Mouse (Mus musculus): ENCODE results near the gene Tbc1d9b.
"Not testable (repeated sequence)": the region's sequence is repeated elsewhere in the genome, so short reads cannot be mapped to it uniquely, and the experiment has no call there.

Gene Tbc1d9b

DNA sequence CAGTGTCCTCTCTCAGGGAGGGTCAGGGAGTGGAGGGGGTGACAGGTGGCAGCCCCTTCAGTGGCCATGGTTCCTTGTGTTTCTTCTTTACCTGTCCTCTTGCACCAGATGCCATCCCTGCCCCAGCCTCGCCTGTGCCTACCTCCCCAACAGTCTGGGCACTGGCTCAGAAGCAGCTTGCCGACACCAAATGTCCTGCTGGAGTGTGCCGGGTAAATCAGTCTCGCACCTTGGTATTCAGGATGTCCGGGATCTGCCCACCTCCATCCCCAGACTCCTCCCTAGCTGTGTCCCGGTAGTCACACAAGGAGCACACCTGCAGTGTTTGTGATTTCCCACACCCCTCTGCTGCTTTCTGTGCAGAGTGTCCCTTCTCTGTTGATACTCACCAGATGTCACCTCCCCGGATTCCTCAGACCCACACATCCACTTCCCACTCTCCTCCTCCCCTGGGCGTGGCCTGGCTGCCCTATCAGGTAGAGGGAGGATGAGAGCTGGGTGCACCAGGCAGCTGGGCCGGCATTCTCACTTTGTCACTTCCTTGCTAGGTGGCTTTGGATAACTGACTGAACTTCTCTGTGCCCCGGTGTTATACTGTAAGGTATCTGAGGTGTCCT, 7.1 kb downstream of the Tbc1d9b start:
- DNase-seq (ENCODE audit: low spot score), result no peak

DNA sequence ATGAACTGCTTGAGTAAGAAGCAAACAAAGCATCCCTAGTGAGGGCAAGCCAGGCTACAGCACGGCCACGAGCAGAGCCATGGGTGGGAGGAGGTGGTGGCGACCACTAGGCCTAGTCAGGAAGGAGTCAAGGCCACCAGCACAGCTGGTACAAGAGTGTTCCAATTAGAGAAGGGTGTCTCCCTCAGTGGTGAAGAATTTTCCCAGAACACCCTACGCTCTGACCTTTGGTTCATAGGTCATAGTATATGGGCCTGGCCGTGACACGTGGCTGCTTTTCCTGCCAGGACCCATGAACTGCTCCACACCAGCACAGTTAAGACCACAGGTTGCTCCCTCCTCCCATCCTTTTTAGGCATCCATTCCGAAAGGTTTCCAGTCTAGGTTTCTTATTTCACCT, 8.4 kb downstream of the Tbc1d9b start:
- no peak for DNase-seq (ENCODE audit: low spot score)

DNA sequence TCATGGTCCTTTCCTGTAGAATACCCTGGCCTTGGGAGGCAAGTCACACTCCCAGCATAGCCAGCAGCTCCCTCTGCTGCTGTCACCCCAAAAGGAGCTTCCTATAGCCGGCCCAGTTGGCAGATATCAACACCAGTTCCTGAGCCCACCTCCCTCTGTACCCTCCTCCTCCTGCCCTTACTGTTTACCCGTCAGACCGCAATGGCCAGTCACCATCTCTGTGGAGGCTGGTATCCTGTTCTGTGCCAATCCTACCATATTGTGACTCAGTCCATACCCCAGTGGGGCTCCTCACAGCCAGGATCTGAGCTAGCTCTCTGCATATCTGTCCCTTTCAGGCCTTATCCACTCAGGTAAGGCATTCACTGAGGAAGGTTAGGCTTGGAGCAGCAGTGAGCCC, 14.3 kb downstream of the Tbc1d9b start:
- DNase-seq (ENCODE audit: low spot score), result no peak

DNA sequence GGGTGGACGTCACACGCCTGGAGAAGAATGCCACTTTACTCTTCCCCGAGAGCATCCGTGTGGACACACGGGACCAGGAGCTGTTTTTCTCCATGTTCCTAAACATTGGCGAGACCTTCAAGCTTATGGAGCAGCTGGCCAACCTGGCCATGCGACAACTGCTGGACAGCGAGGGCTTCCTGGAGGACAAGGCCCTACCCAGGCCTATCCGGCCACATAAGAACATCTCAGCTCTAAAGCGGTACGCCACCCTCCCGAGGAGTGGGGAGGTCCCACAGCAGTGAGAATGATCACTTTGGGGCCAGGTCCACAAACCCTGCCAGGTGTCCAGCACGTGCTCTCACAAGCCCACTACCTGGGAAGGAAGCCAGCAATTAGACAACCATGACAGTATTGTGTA, 14.9 kb downstream of the Tbc1d9b start:
- no peak for DNase-seq (ENCODE audit: low spot score)

DNA sequence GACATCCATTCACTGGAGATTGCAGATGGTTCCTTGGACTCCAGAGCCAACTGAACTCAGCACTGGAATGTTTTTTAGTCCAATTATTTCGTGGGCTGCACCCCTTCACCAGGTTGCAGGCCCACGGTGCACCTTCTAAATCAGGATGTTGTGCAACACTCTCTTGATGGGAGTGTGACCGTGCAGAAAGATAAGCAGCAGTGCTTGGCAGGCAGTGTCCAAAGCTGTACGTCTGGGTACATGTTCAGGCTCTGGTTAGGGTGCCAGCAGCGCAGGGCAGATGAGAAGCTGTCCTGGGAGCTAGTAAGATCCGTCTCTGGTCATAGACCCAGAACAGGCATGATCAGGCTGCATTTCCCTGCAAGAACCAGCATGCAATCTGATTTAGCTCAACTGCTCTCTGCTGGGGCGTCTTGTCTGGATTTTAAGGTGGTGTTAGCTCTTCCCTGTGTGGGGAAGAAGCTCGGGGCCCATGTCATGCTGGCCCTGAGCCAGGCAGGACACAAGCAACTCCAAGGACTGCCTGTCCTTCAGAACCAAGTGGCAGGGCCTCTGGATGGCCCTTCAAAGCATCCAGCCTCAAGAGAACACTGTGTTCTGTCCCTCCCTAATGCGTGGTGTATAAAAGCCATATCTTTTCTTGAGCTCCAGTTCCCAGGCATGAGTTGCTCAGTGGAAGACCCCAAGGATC, 16.2 kb downstream of the Tbc1d9b start:
- DNase-seq (ENCODE audit: low spot score), result no peak

DNA sequence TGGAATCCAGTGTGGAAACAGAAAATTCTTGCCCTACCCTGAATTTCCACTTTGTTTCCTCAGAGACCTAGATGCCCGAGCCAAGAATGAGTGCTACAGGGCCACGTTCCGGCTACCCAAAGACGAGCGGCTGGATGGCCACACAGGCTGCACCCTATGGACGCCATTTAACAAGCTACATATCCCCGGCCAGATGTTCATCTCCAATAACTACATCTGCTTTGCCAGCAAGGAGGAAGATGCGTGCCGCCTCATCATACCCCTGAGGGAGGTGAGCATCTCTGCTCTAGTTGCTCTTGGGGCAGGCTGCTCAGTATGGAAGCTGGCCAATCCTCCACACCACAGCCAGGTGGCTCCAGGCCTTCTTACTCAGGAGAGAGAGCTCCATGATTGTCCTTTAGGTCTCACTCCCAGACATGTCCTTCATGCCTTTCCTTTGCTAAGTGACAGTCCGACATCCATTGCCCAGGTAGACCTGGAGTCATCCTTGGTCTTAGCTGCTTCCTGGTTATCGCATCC, 16.8 kb downstream of the Tbc1d9b start:
- no peak for DNase-seq (ENCODE audit: low spot score)

DNA sequence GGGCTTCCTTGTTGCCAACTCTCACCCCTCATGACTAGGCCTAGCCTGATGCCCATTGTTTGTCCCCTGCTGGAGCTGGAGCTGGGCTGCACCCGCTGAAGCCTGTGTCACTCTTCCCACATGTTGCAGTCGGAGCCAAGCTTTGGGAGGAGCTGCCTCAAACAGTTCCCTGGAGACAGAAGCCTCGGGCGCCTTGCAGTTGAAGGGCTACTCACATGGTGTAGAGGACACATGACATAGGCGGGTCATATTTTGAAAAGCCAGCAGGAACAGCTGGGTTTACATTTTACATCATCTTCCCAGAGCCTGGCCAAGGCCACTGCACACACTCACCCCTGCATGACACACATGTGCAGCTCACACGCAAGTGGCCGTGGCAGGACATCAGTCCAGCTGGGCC, 18.0 kb downstream of the Tbc1d9b start:
- no peak for DNase-seq (ENCODE audit: low spot score)

DNA sequence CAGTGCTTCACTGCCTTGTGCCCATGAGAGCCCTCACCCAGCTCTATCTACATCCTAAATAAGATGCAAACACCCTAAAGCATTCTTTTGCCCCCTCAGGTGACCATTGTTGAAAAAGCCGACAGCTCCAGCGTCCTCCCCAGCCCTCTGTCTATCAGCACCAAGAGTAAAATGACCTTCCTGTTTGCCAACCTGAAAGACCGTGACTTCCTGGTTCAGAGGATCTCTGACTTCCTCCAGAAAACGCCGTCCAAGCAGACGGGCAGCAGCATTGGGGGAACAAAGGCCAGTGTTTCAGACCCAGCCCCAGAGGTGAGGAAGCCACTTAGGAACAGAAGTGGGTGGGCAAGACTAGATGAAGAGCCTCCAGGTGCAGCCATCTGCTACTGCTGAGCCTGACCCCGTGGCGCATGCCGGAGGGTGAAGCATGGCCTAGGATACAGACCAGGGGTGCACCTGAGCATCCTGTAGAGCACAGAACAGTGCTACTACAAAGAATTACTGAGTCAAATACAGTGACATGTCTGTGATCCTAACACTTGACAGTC, 18.5 kb downstream of the Tbc1d9b start:
- no peak for DNase-seq (ENCODE audit: low spot score)

DNA sequence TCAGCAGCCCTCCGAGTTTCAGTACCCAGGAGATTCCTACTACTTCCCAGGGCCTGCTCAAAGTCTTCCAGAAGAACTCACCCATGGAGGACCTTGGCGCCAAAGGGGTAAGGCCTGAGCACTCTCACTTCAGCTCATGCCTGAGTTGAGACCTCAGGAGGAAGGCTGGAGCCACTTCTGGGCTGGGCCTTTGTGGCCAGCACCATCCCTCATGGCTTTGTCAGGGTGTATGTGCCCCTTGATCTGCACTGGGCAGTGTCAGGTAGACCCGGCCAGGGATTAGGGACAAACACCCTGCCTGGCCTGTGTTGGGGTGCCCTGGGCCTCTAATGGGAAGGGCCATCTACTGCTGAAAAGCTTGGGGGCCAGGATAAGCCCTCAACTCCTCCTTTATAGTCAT, 20.2 kb downstream of the Tbc1d9b start:
- no peak for DNase-seq (ENCODE audit: low spot score)

DNA sequence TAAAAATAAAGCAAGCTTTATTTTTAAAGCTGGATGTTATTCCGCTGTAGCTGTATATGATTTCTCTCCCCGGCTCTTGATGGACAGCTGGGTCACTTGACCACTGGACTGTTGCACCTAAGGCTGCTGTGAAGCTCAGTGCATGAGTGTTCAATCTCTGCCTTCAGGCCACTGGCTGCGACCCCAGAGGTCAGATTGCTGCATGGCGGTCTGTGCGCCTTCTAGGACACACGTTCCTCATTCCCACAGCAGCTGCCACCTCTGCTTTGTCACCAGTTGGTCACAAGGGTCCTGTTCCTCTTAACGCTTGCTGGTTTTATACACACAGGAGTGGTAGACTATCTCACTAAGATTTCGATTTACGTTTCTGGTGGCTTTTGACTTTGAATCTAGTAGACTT, 23.0 kb downstream of the Tbc1d9b start:
- DNase-seq (ENCODE audit: low spot score), result no peak

DNA sequence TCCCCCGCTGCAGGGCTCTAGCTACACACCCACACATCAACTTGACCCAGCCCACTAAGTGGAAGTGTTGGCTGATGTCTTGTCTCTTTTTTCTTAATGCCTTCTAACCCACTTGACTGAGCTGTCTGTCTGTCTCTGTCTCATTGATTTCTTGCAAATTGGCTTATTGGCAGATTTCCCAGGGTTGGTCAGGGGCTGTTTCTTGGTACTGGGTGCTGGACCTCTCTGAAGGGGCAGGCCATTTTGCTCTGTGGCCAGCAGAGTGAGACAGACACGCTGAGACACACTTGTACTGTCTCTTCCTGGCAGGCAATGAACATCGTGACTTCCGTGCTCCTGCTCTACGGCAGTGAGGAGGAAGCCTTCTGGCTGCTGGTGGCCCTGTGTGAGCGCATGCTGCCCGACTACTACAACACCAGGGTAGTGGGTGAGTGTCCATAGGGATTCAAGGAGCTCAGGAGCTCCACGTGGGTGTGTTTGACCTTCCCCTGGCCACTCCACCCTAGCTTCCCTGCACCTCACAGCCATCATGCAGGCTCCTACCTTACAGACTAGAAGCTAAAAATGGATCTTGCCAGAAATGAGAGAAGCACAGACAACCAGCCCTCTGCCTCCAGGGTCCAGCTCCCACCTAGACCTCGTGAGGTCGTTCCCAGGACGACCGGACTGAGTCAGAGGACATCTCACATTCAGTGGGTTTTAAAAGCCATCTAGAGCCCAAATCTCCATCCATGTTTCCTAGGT, 23.8 kb downstream of the Tbc1d9b start:
- DNase-seq (ENCODE audit: low spot score), result peak; percentile 92

DNA sequence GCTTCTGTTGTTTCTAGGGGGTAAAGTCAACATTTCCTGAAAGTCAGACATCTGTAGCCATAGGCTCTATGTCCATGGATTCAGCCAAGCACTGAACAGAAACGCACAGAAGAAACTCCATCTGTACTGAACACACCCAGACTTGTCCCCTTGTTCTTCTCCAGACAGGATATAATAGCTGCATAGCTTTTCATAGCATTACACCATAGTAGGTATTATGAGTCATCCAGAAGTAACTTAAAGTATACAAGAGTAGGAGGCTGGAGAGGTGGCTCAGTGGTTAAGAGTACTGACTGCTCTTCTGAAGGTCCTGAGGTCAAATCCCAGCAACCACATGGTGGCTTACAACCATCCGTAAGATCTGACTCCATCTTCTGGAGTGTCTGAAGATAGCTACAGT, 24.6 kb downstream of the Tbc1d9b start:
- DNase-seq (ENCODE audit: low spot score), result no peak

DNA sequence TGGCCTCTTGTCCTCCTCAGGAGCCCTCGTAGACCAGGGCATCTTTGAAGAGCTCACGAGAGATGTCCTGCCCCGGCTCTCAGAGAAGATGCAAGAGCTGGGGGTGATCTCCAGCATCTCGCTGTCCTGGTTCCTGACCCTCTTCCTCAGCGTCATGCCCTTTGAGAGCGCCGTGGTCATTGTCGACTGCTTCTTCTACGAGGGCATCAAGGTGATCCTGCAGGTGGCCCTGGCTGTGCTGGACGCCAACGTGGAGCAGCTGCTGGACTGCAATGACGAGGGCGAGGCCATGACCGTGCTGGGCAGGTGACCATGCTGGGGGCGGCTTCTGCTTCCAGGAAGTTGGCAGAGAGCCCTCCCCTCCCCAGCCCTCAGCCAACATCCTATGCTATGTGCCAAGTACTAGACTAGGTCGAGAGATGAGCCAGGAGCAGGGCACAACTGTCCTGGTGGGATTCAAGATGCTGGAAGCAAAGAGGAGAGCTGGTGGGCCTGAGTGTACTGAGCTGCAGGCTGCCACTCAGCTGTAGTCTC, 25.6 kb downstream of the Tbc1d9b start:
- no peak for DNase-seq (ENCODE audit: low spot score)

DNA sequence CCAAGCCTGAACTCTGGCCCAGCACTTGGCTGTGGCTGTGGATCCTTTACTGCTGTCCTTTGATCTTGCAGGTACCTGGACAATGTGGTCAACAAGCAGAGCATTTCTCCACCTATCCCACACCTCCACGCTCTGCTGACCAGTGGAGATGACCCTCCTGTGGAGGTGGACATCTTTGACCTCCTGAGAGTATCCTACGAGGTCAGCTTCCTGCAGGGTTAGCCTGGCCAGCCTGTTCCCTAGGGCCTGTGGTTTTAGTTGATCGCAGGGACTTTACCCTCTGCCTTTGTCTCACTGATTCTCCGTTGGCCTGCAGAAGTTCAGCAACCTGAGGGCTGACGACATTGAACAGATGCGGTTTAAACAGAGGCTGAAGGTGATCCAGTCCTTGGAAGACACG, 27.1 kb downstream of the Tbc1d9b start:
- DNase-seq (ENCODE audit: low spot score), result no peak

DNA sequence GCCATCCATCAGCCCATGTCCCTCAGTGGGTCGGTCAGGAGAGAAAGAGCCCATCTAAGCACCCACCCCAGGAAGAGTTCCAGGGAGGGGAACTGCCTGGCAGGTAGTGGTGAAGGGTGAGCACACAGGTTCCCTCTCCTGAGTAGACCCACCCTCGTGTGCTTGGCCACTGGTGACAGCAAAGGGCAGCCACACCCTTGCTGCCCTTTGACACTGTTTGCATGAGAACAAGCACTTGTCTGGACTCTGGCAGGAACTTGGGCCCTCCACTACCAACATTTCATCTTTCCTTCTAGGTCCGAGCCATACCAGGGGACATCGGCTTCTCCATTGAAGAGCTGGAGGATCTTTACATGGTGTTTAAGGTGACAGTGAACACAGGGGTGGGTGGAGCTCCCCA, 28.2 kb downstream of the Tbc1d9b start:
- DNase-seq (ENCODE audit: low spot score), result no peak

DNA sequence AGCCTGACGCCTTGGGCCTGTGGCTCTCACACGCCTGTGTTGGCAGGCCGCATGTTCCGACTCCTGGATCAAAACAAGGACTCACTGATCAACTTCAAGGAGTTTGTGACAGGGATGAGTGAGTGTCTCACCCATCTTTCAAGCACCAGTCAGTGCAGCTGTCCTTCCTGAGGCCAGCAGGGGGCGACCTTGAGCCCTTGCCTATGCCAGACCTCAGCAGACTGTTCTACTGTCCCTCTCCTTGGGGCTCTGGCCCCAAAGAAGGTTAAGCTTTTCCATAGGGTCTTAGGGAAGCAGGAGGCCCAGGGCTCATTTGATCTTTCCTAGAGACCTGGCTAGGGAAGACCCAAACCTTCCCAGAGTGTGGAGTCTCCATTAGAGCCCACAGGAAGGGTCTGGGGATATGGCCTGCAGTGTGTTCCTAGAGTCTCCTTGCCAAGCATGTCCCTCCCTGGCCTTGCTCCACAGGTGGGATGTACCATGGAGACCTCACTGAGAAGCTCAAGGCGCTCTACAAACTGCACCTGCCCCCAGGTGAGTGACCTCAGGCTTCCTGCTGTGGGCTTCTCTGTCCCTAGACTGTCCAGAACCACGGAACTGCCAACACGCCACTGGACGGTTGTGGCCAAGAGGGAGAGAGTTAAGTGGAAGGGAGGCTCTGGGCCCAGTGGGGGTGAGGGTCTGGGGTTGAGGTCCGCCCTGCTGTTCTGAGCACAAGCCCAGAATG, 30.5 kb downstream of the Tbc1d9b start:
- peak; percentile 69 for DNase-seq (ENCODE audit: low spot score)

DNA sequence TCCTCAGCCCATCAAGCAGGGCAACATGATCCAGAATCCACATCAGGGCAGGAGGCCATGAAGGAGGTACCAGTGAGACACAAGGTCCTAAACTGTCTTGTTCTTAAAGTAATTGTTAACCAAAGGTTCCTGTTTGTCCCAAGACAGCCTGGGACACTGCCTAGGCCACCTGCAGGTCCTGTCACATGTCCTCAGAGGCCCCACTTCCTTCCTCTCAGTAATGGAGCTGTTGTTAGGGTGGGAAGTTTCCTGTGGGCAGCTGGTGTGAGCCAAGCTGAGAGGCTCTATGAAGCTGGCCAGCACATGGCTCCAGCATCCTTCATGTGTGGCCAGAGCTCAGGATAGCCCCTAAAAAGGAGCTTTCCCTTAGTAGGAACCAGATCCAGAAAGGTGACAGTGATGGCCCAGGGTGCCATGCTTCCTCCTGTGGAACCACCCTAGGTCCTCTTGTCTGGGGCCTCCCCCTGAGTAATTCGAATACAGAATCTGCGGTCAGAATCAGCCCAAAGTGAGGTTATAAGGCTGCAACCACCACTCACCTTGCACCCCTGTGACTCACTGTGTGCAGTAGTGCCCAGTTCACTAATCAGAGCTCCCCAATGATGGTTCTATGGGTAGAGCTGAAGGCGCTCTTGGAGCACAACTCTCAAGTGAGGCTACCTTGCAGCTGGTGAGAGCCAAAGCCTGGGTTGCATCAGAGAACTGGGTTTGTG, 31.3 kb downstream of the Tbc1d9b start:
- no peak for DNase-seq (ENCODE audit: low spot score)

DNA sequence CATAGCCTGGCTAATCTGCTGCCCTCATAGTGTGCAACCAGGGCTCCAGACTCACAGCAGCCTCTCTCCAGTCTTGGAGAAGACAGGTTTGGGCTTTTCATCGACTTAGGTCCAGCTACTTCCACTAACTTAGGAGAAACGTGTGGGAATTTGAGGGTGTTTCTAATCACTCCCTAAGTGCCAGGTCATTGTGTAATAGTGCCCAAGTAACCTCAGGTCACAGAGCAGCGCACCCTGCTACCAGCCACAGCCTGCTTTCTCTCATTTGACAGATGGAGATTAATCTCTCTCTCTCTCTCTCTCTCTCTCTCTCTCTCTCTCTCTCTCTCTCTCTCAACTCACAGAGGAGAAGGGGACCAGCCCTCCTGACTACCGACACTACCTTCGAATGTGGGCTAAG, 37.2 kb downstream of the Tbc1d9b start:
- peak; percentile 81 for DNase-seq (ENCODE audit: low spot score)

DNA sequence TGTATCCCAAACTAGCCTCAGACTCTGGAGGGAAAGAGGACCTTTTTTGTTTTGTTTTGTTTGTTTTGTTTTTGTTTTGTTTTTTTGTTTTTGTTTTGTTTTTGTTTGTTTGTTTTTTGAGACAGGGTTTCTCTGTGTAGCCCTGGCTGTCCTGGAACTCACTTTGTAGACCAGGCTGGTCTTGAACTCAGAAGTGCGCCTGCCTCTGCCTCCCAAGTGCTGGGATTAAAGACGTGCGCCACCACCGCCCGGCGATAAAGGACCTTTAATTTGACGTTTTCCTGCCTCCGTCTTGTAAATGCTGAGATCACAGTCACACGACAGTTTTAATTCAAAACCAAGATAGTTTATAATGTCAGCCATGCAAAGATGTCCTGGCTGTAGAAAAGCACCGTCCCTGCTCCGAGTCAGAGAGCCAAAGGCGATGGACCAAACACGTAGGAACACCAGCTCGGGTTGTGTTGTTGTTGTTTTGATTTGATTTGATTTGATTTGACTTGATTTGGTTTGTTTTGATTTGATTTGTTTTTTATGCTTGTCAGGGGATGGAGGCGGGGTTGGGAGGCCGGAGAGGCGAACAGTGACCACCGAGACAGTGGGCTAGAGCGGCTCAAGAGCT, 43.0 kb downstream of the Tbc1d9b start, which contains the start of gene Mrnip:
Gene Mrnip (plus strand): TSS at position 334 of the 619 bp plus-strand sequence.
- not testable (repeated sequence) for DNase-seq (ENCODE audit: low spot score)

DNA sequence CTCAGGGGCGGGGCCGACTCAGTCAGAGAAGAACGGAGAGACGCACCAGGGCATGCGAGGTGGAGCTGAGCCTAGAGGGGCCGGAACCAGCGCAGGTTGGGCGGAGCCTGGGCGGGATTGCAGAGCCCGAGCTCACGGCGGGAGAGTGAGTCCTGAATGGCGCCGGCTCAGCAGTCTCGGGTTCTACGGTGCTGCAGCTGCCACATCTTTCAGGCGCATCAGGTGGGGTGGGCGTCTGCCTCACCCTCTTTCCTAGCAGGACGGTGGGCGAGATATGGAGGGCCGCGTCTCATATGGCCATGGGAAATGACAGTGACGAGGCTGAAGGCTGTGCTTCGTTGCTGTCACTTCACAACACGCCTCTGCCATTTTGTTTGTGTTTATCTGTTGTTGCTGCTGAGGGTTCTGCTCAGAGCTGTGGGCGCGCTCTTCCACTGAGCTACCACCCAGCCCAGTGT, 43.6 kb downstream of the Tbc1d9b start:
- peak; percentile 99 for DNase-seq (ENCODE audit: low spot score)

DNA sequence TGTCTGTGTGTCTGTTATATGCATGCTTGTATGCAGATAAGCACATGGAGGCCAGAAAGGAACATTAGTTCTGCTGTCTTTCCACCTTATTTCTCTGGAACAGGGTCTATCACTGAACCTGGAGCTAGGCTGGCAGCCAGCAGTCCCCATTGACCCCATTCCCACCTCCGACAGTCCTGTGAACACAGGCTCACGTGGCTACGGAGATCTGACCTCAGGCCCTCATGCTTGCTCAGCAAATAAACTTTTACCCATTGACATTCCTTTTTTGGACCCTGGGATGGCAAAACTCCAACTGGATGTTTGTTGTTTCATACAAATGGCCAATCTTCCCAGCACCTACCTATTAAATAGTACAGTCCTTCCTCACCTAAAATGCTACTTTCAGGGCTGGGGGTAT, 45.2 kb downstream of the Tbc1d9b start:
- no peak for DNase-seq (ENCODE audit: low spot score)
